Mouse (Mus musculus) liver, postnatal 0 days (tissue): ENCODE data around the gene Gm7945.
"Not testable (repeated sequence)": the region's sequence is repeated elsewhere in the genome, so short reads cannot be mapped to it uniquely, and the experiment has no call there.

Source experiments
- CTCF ChIP-seq: sonication (generic); IDR thresholded peaks from 2 replicates; pipeline ENCODE4 v1.5.1; 2016; ENCODE audit warnings: antibody characterized with exemption, low read depth
- EP300 ChIP-seq: IDR thresholded peaks from 2 replicates; pipeline ENCODE4 v1.6.1; 2016; ENCODE audit warnings: antibody characterized with exemption, low read depth, mild to moderate bottlenecking

DNA sequence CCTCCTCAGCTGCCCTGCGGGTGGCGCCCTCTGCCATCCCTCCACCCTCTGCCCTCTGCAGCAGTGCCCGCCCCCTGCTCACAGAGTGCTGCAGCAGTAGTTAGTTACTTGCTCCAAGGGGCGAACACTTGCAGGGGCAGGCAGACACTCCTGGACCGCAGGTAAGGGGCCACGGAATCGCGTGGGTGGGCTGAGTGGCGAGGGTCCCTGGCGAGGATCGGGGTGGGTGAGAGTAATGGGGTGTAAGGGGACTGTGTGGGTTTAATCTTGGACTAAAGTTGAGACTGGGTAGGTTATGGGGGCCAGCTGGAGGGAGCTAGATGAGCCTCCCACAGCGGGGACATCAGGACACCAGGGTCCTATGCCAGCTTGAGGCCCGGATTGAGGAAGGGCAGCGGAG lies 38.5 kb upstream of the Gm7945 start:
- TF ChIP-seq EP300, CTCF: not testable (repeated sequence)
